Mouse (Mus musculus) liver, embryonic 16.5 days (tissue): ENCODE data around the gene Iqcj. TPM values are rescaled to one million over a fixed set of nuclear protein-coding genes. Genes with fewer than 3 reads are reported as not detected.
"Not testable (repeated sequence)": the region's sequence is repeated elsewhere in the genome, so short reads cannot be mapped to it uniquely, and the experiment has no call there.

ENCODE experiments used
- ATAC-seq: fragments of 200-750 bp; cut with Nextera tagmentation; 2 replicates; pipeline ENCODE4 v1.8.0; 2017; ENCODE audit warnings: low read depth, mild to moderate bottlenecking, moderate number of reproducible peaks, moderate library complexity
- H3K27ac ChIP-seq: fragments of 300-500 bp; sonication (generic); 2 replicates; pipeline ENCODE4 v1.5.1; 2014; ENCODE audit warnings: mild to moderate bottlenecking, low read length
- H3K27me3 ChIP-seq: fragments of 300-500 bp; sonication (generic); 2 replicates; pipeline ENCODE4 v1.6.1; 2014; ENCODE audit warnings: low read depth, low read length, mixed read lengths; ENCODE audit not compliant: control insufficient read depth, insufficient read depth
- H3K36me3 ChIP-seq: fragments of 300-500 bp; sonication (generic); 2 replicates; pipeline ENCODE4 v1.6.1; 2014; ENCODE audit warnings: mild to moderate bottlenecking; ENCODE audit not compliant: control insufficient read depth, insufficient read depth
- H3K4me1 ChIP-seq: fragments of 300-500 bp; sonication (generic); 2 replicates; pipeline ENCODE4 v1.6.1; 2014; ENCODE audit warnings: low read depth, low read length, mixed read lengths; ENCODE audit not compliant: control insufficient read depth
- H3K4me2 ChIP-seq: fragments of 300-500 bp; sonication (generic); 2 replicates; pipeline ENCODE4 v1.6.1; 2014; ENCODE audit warnings: low read depth, low read length, mixed read lengths
- H3K4me3 ChIP-seq: fragments of 300-500 bp; sonication (generic); 2 replicates; pipeline ENCODE4 v1.5.1; 2014; ENCODE audit warnings: low read depth, mild to moderate bottlenecking, low read length
- H3K9ac ChIP-seq: fragments of 300-500 bp; sonication (generic); 2 replicates; pipeline ENCODE4 v1.6.1; 2014; ENCODE audit warnings: low read depth, low read length
- H3K9me3 ChIP-seq: fragments of 300-500 bp; sonication (generic); replicated peaks from 2 replicates; pipeline ENCODE4 v1.6.1; 2016; ENCODE audit warnings: low read length; ENCODE audit not compliant: control insufficient read depth
- WGBS: fragments of 180-500 bp; shearing (Covaris S2); extraction: QIAGEN DNeasy Blood & Tissue Kit; methylation state at CpG from one replicate; pipeline ENCODE4 v1.1.7; 2014; ENCODE audit not compliant: insufficient replicate concordance; 5-methylcytosine and 5-hydroxymethylcytosine counted together
- polyA plus RNA-seq: library from polyadenylated mRNA; unstranded; fragments of >200 nt; fragmentation: Nextera tagmentation; extraction: Ambion mirVana; gene quantifications from 2 replicates; pipeline ENCODE4 v1.2.1, GENCODE M21; 2015

The Iqcj gene
- polyA plus RNA-seq, 1 experiment from 2014 or later = not detected

- Histone ChIP-seq H3K4me1 (no peaks in the 10 kb centered on the region), H3K4me2 (no peak overlapping the region), H3K27ac (no peak overlapping the region), H3K9ac (no peak overlapping the region), H3K4me3 (no peak overlapping the region), H3K27me3 (no peaks in the 10 kb centered on the region), H3K36me3 (no peaks in the 10 kb centered on the region), H3K9me3 (no peaks in the 10 kb centered on the region)
- no peak for ATAC-seq
- WGBS = 76% methylated on average over 2 of the region's 2 CpGs
These were observed 193.0 kb downstream of the Iqcj start for GRCm38 (mm10) chr3:68085024-68085423.

GRCm38 (mm10) chr3:68092108-68092507 lies 200.1 kb downstream of the Iqcj start:
- Histone ChIP-seq H3K4me3 (no peak overlapping the region), H3K4me2 (no peak overlapping the region), H3K27ac (no peak overlapping the region), H3K27me3 (no peaks in the 10 kb centered on the region), H3K9ac (no peak overlapping the region), H3K4me1 (no peaks in the 10 kb centered on the region), H3K9me3 (no peaks in the 10 kb centered on the region), H3K36me3 (no peaks in the 10 kb centered on the region)
- no peak for ATAC-seq
- whole genome bisulfite sequencing = 63% methylated on average over 4 of the region's 4 CpGs

GRCm38 (mm10) chr3:68096724-68097431 lies 204.9 kb downstream of the Iqcj start:
- no peak for ATAC-seq
- Histone ChIP-seq H3K36me3 (no peaks in the 10 kb centered on the region), H3K27ac (no peak overlapping the region), H3K9me3 (no peaks in the 10 kb centered on the region), H3K4me2 (no peak overlapping the region), H3K27me3 (no peaks in the 10 kb centered on the region), H3K4me3 (no peak overlapping the region), H3K9ac (no peak overlapping the region), H3K4me1 (no peaks in the 10 kb centered on the region)
- 63% methylated on average over 4 of the region's 4 CpGs for WGBS

GRCm38 (mm10) chr3:68099561-68099960 lies 207.5 kb downstream of the Iqcj start:
- not testable (repeated sequence) for H3K36me3 ChIP-seq, H3K27ac ChIP-seq, H3K4me2 ChIP-seq, H3K4me3 ChIP-seq, H3K9ac ChIP-seq, H3K9me3 ChIP-seq, H3K27me3 ChIP-seq, ATAC-seq, H3K4me1 ChIP-seq
- 55% methylated on average over 6 of the region's 6 CpGs for WGBS

GRCm38 (mm10) chr3:68101343-68101742 lies 209.3 kb downstream of the Iqcj start:
- WGBS = 29% methylated on average over 4 of the region's 4 CpGs

GRCm38 (mm10) chr3:68105081-68105685 lies 213.2 kb downstream of the Iqcj start:
- ATAC-seq = no peak
- H3K4me2 ChIP-seq = no peak overlapping the region

More at GRCm38 (mm10) chr3:68101343-68101742, 209.3 kb downstream of the Iqcj start:
- Histone ChIP-seq H3K4me3 (no peak overlapping the region), H3K9ac (no peak overlapping the region), H3K4me1 (no peaks in the 10 kb centered on the region), H3K9me3 (no peaks in the 10 kb centered on the region), H3K27ac (no peak overlapping the region), H3K27me3 (no peaks in the 10 kb centered on the region), H3K4me2 (no peak overlapping the region), H3K36me3 (no peaks in the 10 kb centered on the region)
- ATAC-seq = no peak

More at GRCm38 (mm10) chr3:68105081-68105685, 213.2 kb downstream of the Iqcj start:
- WGBS = 59% methylated on average over 2 of the region's 2 CpGs
- H3K4me1 ChIP-seq = no peaks in the 10 kb centered on the region
- H3K27ac ChIP-seq = no peak overlapping the region
- H3K36me3 ChIP-seq = no peaks in the 10 kb centered on the region
- no peak overlapping the region for H3K9ac ChIP-seq
- H3K27me3 ChIP-seq = no peaks in the 10 kb centered on the region
- no peak overlapping the region for H3K4me3 ChIP-seq
- no peaks in the 10 kb centered on the region for H3K9me3 ChIP-seq

Other genes starting within 250 kb of the Iqcj start
- gene Iqschfp, start within 50 bp of the Iqcj start, polyA plus RNA-seq = not detected in 2 replicates
- 1.5 and 1.8 TPM in 2 replicates for gene Schip1, start 172.6 kb downstream of the Iqcj start, polyA plus RNA-seq